Mouse (Mus musculus) retina, postnatal 7 days (tissue): ENCODE data around the gene Vax1.

ENCODE experiments used
- DNase-seq: peaks from one replicate; pipeline ENCODE4 v3.0.0-alpha.2; 2012; ENCODE audit warnings: low read depth, low spot score

Vax1 gene

GRCm38 (mm10) chr19:59169936-59170765 lies at the start of gene Vax1:
Vax1 (minus strand) TSS chr19:59170056.
- DNase-seq: no peak

DNA sequence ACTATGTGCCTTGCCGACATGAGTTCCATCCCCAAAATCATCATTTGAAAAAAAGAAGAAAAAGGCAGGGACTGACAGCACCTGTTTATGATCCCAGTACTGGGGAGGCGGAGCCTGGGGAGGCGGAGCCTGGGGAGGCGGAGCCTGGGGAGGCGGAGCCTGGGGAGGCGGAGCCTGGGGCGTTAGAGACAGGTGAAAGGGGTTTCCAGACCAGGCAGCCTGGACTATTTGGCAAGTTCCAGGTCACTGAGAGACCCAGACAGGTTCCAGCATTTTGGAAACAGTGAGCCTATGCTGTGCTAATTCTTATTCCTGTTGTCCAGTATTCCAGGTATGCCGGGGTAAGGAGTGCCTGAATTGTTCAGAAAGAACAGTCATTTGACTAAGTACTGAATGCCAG lies 49.1 kb upstream of the Vax1 start, which contains the start of gene Kcnk18:
TSS of gene Kcnk18 (plus strand) at position 224 of the 400 bp plus-strand sequence.
- no peak for DNase-seq

GRCm38 (mm10) chr19:59216891-59217290 lies 47.0 kb upstream of the Vax1 start:
- no peak for DNase-seq

GRCm38 (mm10) chr19:59208986-59209385 lies 39.1 kb upstream of the Vax1 start:
- DNase-seq: no peak

DNA sequence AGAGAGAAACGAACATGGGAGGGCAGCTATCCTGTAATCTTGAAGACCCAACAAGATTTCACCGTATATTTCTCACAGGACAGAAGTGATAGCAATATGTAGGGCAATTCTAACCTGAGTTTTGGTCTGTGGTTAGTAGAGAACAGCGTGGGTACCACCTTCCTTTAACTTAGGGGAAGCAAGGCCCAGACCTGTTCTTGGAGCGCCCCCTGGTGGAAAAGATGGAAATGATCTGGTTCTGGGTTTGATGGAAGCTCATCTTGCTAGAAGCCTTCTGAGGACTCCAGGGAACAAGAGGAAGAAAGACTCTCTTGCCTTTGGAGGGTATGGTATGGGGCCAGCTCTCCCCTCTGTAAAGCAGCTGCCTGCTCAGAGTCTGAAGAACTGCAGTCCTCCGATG lies 38.6 kb upstream of the Vax1 start:
- DNase-seq: peak; percentile 73

DNA sequence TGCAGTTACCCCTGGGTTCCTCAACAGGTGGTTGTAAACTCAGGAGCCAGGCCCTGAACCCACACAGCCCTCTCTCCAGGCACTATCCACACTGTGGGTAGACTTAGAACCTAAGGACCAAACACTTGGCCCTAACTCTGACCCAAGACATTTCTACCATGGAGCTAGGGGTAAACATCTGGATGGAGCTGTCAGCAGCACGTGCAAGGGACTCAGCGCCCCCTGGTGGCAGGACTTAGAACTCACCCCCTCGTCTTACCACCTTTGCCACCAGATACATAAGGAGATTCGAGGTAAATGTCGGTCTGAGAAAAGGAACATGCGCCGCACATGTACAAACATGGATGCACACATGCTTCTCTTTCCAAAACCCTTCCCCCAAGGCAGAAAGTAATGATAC lies 28.3 kb upstream of the Vax1 start:
- peak; percentile 40 for DNase-seq

DNA sequence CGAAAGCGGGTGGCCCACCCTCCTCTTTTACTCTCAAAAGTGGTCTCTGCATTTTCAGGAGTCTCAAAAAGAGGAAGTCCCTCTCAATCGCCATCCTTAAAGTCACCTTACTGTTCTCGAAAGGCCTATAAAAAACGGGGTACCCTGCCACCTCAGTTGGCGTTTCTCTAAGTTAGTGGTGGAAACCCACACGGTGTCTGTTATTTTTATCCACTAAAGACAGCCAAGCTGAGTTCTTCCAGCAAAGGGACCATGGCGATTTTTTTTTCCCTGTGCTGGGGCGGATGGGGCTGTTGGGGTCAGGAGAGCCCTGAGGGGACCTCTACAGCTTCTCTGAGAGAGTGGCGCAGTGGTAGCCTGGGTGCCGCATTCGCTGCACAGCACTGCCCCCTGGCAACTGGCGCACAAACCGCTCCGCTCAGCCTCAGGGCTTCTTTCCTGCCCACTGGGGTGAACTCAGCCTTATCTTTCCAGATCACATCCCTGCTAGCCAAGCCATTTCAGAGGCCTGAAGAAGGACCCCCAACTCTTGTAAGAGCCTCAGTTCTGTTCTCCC lies 26.3 kb upstream of the Vax1 start:
- DNase-seq: peak; percentile 46

- no peak for DNase-seq
These were observed 25.4 kb upstream of the Vax1 start for GRCm38 (mm10) chr19:59195181-59195770.

DNA sequence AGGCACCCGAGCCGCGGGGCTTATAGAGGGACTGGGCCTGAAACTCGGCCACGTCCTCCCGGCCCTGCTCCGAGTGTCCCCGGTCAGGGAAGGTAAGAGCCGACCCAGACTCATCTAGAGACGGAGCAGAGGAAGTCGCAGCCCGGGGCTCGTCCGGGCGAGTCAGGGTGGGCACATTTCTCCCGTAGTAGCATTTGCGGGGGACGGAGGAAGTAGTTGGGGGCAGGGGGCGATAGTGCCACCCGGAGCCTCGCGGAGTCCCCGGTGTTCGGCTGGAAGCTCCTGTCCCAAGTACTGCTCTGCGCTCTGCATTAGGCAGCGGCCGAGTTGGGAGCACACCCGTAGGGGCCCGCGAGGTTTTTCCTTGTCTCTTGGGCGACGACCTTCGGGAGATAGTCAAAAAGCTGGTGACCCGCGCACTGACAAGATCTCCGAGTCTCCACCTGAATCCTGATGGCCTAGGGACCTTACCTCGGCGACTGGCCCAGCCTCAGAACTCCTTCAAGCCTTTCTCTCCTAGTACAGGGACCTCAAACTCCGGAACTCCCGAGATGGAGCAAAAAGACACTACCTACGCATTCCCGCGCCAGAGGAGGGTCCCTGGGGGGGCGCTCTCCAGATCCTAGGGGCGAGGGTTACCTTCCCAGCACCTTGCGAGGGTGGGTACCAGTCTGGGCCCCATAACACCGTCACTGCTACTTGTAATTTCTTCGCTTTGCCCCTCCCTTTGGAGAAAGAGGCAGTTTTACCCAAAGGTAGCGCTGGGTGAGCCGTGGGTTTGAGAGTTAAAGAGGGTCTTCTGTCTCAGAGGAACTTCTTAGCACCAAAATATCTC lies 24.3 kb upstream of the Vax1 start:
- no peak for DNase-seq

- no peak for DNase-seq
These were observed 23.6 kb upstream of the Vax1 start for GRCm38 (mm10) chr19:59193456-59193855.

GRCm38 (mm10) chr19:59192491-59192890 lies 22.6 kb upstream of the Vax1 start:
- DNase-seq: no peak

- DNase-seq: no peak
These were observed 21.3 kb upstream of the Vax1 start for GRCm38 (mm10) chr19:59191123-59191505.

DNA sequence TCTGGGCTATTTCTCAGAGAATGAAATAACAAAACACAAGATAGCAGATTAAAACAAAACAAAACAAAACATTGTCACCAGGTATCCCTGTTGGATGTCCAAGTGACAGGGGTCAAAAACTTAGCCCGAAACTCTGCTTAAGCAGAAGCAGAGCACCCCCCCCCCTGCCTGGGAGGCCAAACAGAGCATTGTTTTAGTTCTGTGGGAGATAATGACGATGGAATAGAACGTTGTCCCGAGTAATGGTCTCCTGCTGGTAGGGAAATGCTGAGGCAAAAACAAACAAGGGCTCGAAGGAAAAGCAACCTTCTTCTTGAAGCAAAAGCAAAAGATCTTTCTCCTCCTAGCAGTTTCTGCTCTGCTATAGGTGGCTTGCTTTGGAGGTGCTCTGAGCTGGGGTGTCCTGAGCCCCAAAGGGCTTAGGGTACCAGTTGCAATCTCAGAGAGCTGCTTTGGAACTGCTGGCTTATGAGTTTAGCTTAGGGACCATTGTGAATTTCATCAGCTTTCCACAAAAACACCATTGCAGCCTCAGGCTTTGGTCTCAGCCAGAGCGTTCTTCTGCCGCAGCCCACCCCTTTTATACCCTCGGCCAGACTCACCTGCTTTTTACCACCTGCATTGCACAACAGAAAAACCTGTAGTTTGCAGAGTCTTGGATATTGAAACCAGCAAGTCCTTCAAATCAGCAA lies 20.7 kb upstream of the Vax1 start:
- no peak for DNase-seq

GRCm38 (mm10) chr19:59188981-59189380 lies 19.1 kb upstream of the Vax1 start:
- DNase-seq: no peak

- no peak for DNase-seq
These were observed 14.1 kb upstream of the Vax1 start for GRCm38 (mm10) chr19:59184000-59184399.

DNA sequence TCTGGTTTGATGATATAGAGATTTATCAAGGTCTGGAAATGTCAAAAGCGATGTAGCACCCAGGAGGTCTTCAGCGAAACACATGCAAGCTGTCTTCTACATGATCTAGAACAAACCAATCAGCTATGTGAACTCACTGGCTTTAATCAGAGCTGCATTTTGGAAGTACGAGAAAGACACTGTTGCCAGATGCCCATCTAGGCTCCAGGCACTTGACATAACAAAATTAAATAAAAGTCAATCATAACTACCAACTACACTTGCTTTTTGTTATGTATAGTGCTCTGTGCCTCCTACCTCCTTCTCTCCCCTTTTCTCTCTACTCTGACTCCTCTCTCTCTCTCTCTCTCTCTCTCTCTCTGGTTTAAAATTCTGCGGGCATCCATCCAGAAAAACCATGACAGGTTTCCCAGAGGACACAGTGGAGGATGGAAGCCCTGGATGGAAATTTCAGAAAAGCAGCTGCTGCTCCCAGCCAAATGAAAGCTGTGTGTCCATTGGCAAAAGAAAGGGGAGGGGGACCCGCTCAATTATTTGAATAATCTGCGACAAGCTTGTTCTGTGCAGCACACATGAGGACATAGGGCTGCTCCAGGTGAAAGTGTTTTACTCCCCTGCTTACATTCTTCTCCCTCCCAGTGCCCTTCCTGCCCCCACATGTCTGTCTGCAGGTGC lies 3.6 kb upstream of the Vax1 start:
- DNase-seq: no peak

- no peak for DNase-seq
These were observed 2.9 kb upstream of the Vax1 start for GRCm38 (mm10) chr19:59172781-59173180.

DNA sequence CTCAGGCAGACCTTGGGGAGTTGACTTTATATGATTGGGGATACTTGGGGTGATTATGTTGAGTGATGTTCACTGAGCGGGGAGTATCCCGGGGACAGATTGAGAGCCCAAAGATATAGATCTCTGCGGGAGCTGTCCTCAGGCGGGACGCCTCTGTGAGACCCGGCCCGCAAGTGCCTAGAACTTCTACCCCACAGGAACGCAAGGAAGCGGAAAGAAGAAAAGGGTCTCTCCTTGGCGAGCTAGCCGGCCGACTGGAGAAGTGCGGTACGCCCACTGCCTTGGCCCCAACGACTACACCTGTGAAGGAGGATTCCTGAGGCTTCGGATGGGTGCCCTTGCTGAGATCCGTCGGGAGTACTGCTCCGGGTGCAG lies 2.0 kb upstream of the Vax1 start:
- DNase-seq: no peak

GRCm38 (mm10) chr19:59171151-59171870 lies 1.5 kb upstream of the Vax1 start:
- DNase-seq: no peak

- no peak for DNase-seq
These were observed 875 bp upstream of the Vax1 start for GRCm38 (mm10) chr19:59170766-59171095.
